ENCODE assay signal across 8 mouse cellular contexts in the genomic region with DNA sequence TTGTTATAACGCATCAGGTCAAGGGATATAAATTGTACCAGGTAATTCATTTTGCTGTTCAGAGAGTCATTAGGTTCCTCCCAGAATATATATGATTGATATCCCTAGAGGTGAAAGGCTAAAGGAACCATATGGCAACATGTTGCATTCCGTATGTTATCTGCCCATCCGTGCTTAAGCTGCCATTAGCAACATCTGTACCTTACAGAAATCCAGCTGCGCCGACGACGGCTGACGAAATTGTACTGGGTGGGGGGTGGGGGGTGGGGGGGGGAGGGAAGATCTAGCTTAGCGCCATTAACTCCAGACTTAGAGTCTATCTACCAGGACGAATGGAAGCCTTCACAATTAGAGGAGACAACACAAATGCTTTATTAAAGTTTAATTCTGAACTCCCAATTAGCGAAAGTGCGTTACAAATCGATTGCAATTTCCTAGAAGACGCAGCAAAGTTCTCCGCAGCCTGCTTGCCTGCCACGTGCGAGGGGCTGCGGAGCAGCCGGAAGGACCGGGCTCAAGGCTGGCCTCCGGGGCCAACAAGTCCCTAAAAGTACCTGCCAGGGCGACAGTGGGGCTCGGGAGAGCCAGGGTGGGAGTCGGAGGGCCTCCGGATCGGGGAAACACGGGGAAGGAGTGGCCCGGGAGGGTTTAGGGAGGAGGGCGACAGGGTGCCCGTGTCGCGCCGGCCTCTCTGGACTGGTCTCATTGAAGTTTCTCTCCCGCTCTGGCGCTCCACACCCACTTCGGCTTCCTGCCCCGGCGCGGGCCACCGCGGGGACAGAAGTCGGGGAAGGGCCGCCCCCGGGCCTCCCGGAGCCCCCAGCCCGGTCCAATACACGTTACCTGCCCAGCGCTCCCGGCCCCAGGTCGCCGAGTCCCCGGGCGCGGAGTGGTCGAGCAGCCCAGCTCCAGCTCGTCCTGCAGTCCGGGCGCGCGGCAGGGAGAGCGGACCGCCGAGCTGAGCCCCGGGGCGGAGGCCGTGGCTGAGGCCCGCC. TPM values are rescaled to one million over a fixed set of nuclear protein-coding genes. Genes with fewer than 3 reads are reported as not detected.
DNase-seq lines count a peak whose midpoint lies in the region; ATAC-seq and TF ChIP-seq lines count a peak whose summit lies in the region.

No protein-coding gene starts in this region.

- H3K4me2 ChIP-seq in forebrain, embryonic 14.5 days (ENCODE audit: low read length), result peak overlapping the region; percentile 93
- peak overlapping the region; percentile 65 for H3K4me2 ChIP-seq in limb, embryonic 12.5 days
- peak overlapping the region; percentile 61 for H3K4me2 ChIP-seq in midbrain, embryonic 11.5 days
- H3K4me2 ChIP-seq in stomach, postnatal 0 days (replicated peaks; ENCODE audit: low read depth), result peak overlapping the region; percentile 85

- no peak for TF ChIP-seq EP300 in stomach, postnatal 0 days (optimal IDR thresholded peaks at IDR 0.05)

- peak; percentile 87 for ATAC-seq in forebrain, embryonic 14.5 days
- ATAC-seq in limb, embryonic 12.5 days (ENCODE audit: insufficient number of reproducible peaks, insufficient read depth, low FRiP score, low TSS enrichment, low read depth), result peak; percentile 83
- ATAC-seq in midbrain, embryonic 11.5 days (ENCODE audit: low FRiP score), result peak; percentile 91
- peak; percentile 82 for ATAC-seq in stomach, postnatal 0 days (ENCODE audit: low FRiP score, low TSS enrichment)

- under 1% methylated on average over 38 of the region's 67 CpGs for WGBS in forebrain, embryonic 14.5 days
- under 1% methylated on average over 67 of the region's 67 CpGs for WGBS in limb, embryonic 12.5 days
- under 1% methylated on average over 59 of the region's 67 CpGs for WGBS in midbrain, embryonic 11.5 days
- under 1% methylated on average over 41 of the region's 67 CpGs for WGBS in stomach, postnatal 0 days

- no peaks in the 10 kb centered on the region for H3K36me3 ChIP-seq in forebrain, embryonic 14.5 days (ENCODE audit: control insufficient read depth, insufficient read depth, low read length)
- no peaks in the 10 kb centered on the region for H3K36me3 ChIP-seq in limb, embryonic 12.5 days
- H3K36me3 ChIP-seq in midbrain, embryonic 11.5 days (ENCODE audit: control insufficient read depth, insufficient read depth, low read length), result no peaks in the 10 kb centered on the region
- no peaks in the 10 kb centered on the region for H3K36me3 ChIP-seq in stomach, postnatal 0 days (ENCODE audit: control insufficient read depth, insufficient read depth, low read length)

- no peaks in the 10 kb centered on the region for H3K27me3 ChIP-seq in forebrain, embryonic 14.5 days (replicated peaks; ENCODE audit: control insufficient read depth, insufficient read depth, low read length)
- H3K27me3 ChIP-seq in limb, embryonic 12.5 days, result no peaks in the 10 kb centered on the region
- peaks cover 3% of the 10 kb centered on the region; the same call in 1 of the 2 replicates for H3K27me3 ChIP-seq in midbrain, embryonic 11.5 days (ENCODE audit: control insufficient read depth, insufficient read depth, low read length)
- no peaks in the 10 kb centered on the region for H3K27me3 ChIP-seq in stomach, postnatal 0 days (ENCODE audit: control insufficient read depth, insufficient read depth, low read length)

- H3K9me3 ChIP-seq in forebrain, embryonic 14.5 days (replicated peaks; ENCODE audit: control insufficient read depth, low read length), result no peaks in the 10 kb centered on the region
- no peaks in the 10 kb centered on the region for H3K9me3 ChIP-seq in limb, embryonic 12.5 days
- H3K9me3 ChIP-seq in midbrain, embryonic 11.5 days (ENCODE audit: control insufficient read depth, low read length), result no peaks in the 10 kb centered on the region
- no peaks in the 10 kb centered on the region for H3K9me3 ChIP-seq in stomach, postnatal 0 days (ENCODE audit: control insufficient read depth, low read length)

- no peak for TF ChIP-seq CTCF in stomach, postnatal 0 days (IDR thresholded peaks at IDR 0.05; ENCODE audit: low read depth)

- H3K4me1 ChIP-seq in forebrain, embryonic 14.5 days (ENCODE audit: control insufficient read depth, insufficient read depth, low read length), result peaks cover 3% of the 10 kb centered on the region; the same call in 1 of the 2 replicates
- peaks cover 13% of the 10 kb centered on the region for H3K4me1 ChIP-seq in limb, embryonic 12.5 days (replicated peaks)
- H3K4me1 ChIP-seq in midbrain, embryonic 11.5 days (ENCODE audit: control insufficient read depth, insufficient read depth, low read length), result peaks cover 3% of the 10 kb centered on the region; the same call in 1 of the 2 replicates
- H3K4me1 ChIP-seq in stomach, postnatal 0 days (replicated peaks; ENCODE audit: control insufficient read depth, insufficient read depth), result no peaks in the 10 kb centered on the region

- H3K4me3 ChIP-seq in forebrain, embryonic 14.5 days (ENCODE audit: low read depth, low read length), result peak overlapping the region; percentile 89
- peak overlapping the region; percentile 93 for H3K4me3 ChIP-seq in limb, embryonic 12.5 days (replicated peaks)
- H3K4me3 ChIP-seq in midbrain, embryonic 11.5 days (ENCODE audit: low read depth, low read length), result peak overlapping the region; percentile 63
- H3K4me3 ChIP-seq in stomach, postnatal 0 days (ENCODE audit: low read depth, low read length), result peak overlapping the region; percentile 96

- H3K27ac ChIP-seq in forebrain, embryonic 14.5 days (ENCODE audit: low read depth, low read length), result peak overlapping the region; percentile 66; the same call in 1 of the 2 replicates
- peak overlapping the region; percentile 96 for H3K27ac ChIP-seq in limb, embryonic 12.5 days
- H3K27ac ChIP-seq in midbrain, embryonic 11.5 days (ENCODE audit: low read depth, low read length), result peak overlapping the region; percentile 45
- H3K27ac ChIP-seq in stomach, postnatal 0 days (replicated peaks), result peak overlapping the region; percentile 96

- peak overlapping the region; percentile 85 for H3K9ac ChIP-seq in forebrain, embryonic 14.5 days (ENCODE audit: low read length)
- peak overlapping the region; percentile 98 for H3K9ac ChIP-seq in limb, embryonic 12.5 days (replicated peaks)
- peak overlapping the region; percentile 82 for H3K9ac ChIP-seq in midbrain, embryonic 11.5 days (ENCODE audit: low read length)
- peak overlapping the region; percentile 97 for H3K9ac ChIP-seq in stomach, postnatal 0 days (ENCODE audit: low read length)

- peak; percentile 57 for DNase-seq in MN1 (ENCODE audit: low spot score)
- DNase-seq in c-Kit-positive CD71-positive TER-119-positive erythroid progenitor cells, embryonic 14.5 days (ENCODE audit: low spot score), result peak; percentile 56
- DNase-seq in forebrain, embryonic 14.5 days (ENCODE audit: low spot score), result no peak
- DNase-seq in heart, postnatal 4 days, result peak; percentile 67
- peak; percentile 97 for DNase-seq in midbrain, embryonic 11.5 days (ENCODE audit: low spot score, missing footprints)
- peak; percentile 76 for DNase-seq in stomach, postnatal 0 days (ENCODE audit: low spot score)
- no peak for DNase-seq in right cerebral cortex, postnatal 14 days

RNA-seq across cellular contexts. Expression of a gene that starts 0.5 kb away (rescaled TPM):
- polyA plus RNA-seq in forebrain, embryonic 14.5 days (2014; fragmentation: Nextera tagmentation; extraction: Ambion mirVana), result 8.2 and 16.1 TPM in 2 replicates
- 1 to 10 TPM; 1.9 TPM for total RNA-seq in heart, postnatal 4 days (2021)
- 7.0 and 7.9 TPM in 2 replicates for polyA plus RNA-seq in limb, embryonic 12.5 days (2016; fragmentation: Nextera tagmentation; extraction: Ambion mirVana)
- polyA plus RNA-seq in midbrain, embryonic 11.5 days (2014; fragmentation: Nextera tagmentation; extraction: Ambion mirVana), result 16.9 and 17.4 TPM in 2 replicates
- 6.4 and 14.1 TPM in 2 replicates for polyA plus RNA-seq in stomach, postnatal 0 days (2015; fragmentation: Nextera tagmentation; extraction: Ambion mirVana)

Comparison
In these comparisons a context has a peak if more than half of its experiments do, and no peak if none do; other contexts are left out.
1. DNase-seq: peak in MN1 (single experiment), c-Kit-positive CD71-positive TER-119-positive erythroid progenitor cells, embryonic 14.5 days (single experiment), heart, postnatal 4 days (single experiment), midbrain, embryonic 11.5 days (single experiment) and stomach, postnatal 0 days (single experiment); none in forebrain, embryonic 14.5 days (single experiment) and right cerebral cortex, postnatal 14 days (single experiment).
2. H3K27ac ChIP-seq: peak in every context shown above with its lines; median percentile 96 in limb, embryonic 12.5 days; 96 in stomach, postnatal 0 days; 66 in forebrain, embryonic 14.5 days; 45 in midbrain, embryonic 11.5 days.
3. Peak in every context shown above with its lines, with median percentiles within 50 percentile points of each other: ATAC-seq, H3K4me2 ChIP-seq, H3K4me3 ChIP-seq and H3K9ac ChIP-seq.